Mouse (Mus musculus): Measurements from ENCODE around the gene Il21r.
A peak's percentile ranks its signal among the peaks of the same experiment; 100 is the strongest.

Gene Il21r

GRCm38 (mm10) chr7:125603185-125603631 is at the start of gene Il21r:
TSS of gene Il21r (plus strand) at chr7:125603429.
- DNase-seq: peak; percentile 18

GRCm38 (mm10) chr7:125553653-125554428 is 49.4 kb upstream of the Il21r start:
- peak; percentile 4 for DNase-seq

GRCm38 (mm10) chr7:125554456-125555114 is 48.6 kb upstream of the Il21r start:
- peak; percentile 14 for DNase-seq

- DNase-seq: peak; percentile 8
Observed at GRCm38 (mm10) chr7:125555351-125555872, 47.8 kb upstream of the Il21r start.

- peak; percentile 2 for DNase-seq
Observed at GRCm38 (mm10) chr7:125556096-125556495, 47.1 kb upstream of the Il21r start.

GRCm38 (mm10) chr7:125556865-125557264 is 46.4 kb upstream of the Il21r start:
- DNase-seq: peak; percentile 46

GRCm38 (mm10) chr7:125558401-125558945 is 44.8 kb upstream of the Il21r start:
- DNase-seq: no peak

GRCm38 (mm10) chr7:125558997-125559396 is 44.2 kb upstream of the Il21r start:
- DNase-seq: no peak

- DNase-seq: no peak
Observed at GRCm38 (mm10) chr7:125559537-125559936, 43.7 kb upstream of the Il21r start.

- peak; percentile 39 for DNase-seq
Observed at GRCm38 (mm10) chr7:125560146-125560785, 43.0 kb upstream of the Il21r start.

- DNase-seq: peak; percentile 91
Observed at GRCm38 (mm10) chr7:125561085-125561690, 42.0 kb upstream of the Il21r start.

GRCm38 (mm10) chr7:125562413-125562812 is 40.8 kb upstream of the Il21r start:
- peak; percentile 14 for DNase-seq

- no peak for DNase-seq
Observed at GRCm38 (mm10) chr7:125563093-125563492, 40.1 kb upstream of the Il21r start.

GRCm38 (mm10) chr7:125564316-125565024 is 38.8 kb upstream of the Il21r start:
- peak; percentile 4 for DNase-seq

- DNase-seq: peak; percentile 5
Observed at GRCm38 (mm10) chr7:125565516-125566285, 37.5 kb upstream of the Il21r start.

- no peak for DNase-seq
Observed at GRCm38 (mm10) chr7:125566420-125566819, 36.8 kb upstream of the Il21r start.

GRCm38 (mm10) chr7:125568888-125569287 is 34.3 kb upstream of the Il21r start:
- DNase-seq: no peak

GRCm38 (mm10) chr7:125571891-125572290 is 31.3 kb upstream of the Il21r start:
- no peak for DNase-seq

- DNase-seq: no peak
Observed at GRCm38 (mm10) chr7:125572737-125573136, 30.5 kb upstream of the Il21r start.

- no peak for DNase-seq
Observed at GRCm38 (mm10) chr7:125573849-125574248, 29.4 kb upstream of the Il21r start.

GRCm38 (mm10) chr7:125574832-125575231 is 28.4 kb upstream of the Il21r start:
- DNase-seq: no peak
